Mouse (Mus musculus): ENCODE results near the gene Rbm47.
A peak's percentile ranks its signal among the peaks of the same experiment; 100 is the strongest.

The Rbm47 gene

GRCm38 (mm10) chr5:66156431-66156962 lies 16.4 kb downstream of the Rbm47 start:
- DNase-seq, result no peak

- DNase-seq, result no peak
These were observed 18.3 kb downstream of the Rbm47 start for GRCm38 (mm10) chr5:66154616-66155015.

GRCm38 (mm10) chr5:66153486-66153885 lies 19.4 kb downstream of the Rbm47 start:
- no peak for DNase-seq

GRCm38 (mm10) chr5:66151301-66152188 lies 21.4 kb downstream of the Rbm47 start:
- DNase-seq, result no peak

- no peak for DNase-seq
These were observed 22.1 kb downstream of the Rbm47 start for GRCm38 (mm10) chr5:66150706-66151300.

GRCm38 (mm10) chr5:66150106-66150705 lies 22.7 kb downstream of the Rbm47 start:
- DNase-seq, result no peak

- no peak for DNase-seq
These were observed 23.3 kb downstream of the Rbm47 start for GRCm38 (mm10) chr5:66149571-66149970.

- no peak for DNase-seq
These were observed 23.8 kb downstream of the Rbm47 start for GRCm38 (mm10) chr5:66149111-66149510.

- no peak for DNase-seq
These were observed 25.6 kb downstream of the Rbm47 start for GRCm38 (mm10) chr5:66147313-66147712.

- DNase-seq, result no peak
These were observed 27.3 kb downstream of the Rbm47 start for GRCm38 (mm10) chr5:66145583-66145982.

- no peak for DNase-seq
These were observed 29.6 kb downstream of the Rbm47 start for GRCm38 (mm10) chr5:66143093-66144032.

GRCm38 (mm10) chr5:66141474-66141873 lies 31.4 kb downstream of the Rbm47 start:
- DNase-seq, result no peak

- DNase-seq, result no peak
These were observed 33.2 kb downstream of the Rbm47 start for GRCm38 (mm10) chr5:66139634-66140295.

- DNase-seq, result no peak
These were observed 33.7 kb downstream of the Rbm47 start for GRCm38 (mm10) chr5:66139171-66139570.

- peak; percentile 59 for DNase-seq
These were observed 34.3 kb downstream of the Rbm47 start for GRCm38 (mm10) chr5:66138597-66138996.

- DNase-seq, result peak; percentile 34
These were observed 35.7 kb downstream of the Rbm47 start for GRCm38 (mm10) chr5:66137250-66137649.

- no peak for DNase-seq
These were observed 37.1 kb downstream of the Rbm47 start for GRCm38 (mm10) chr5:66135853-66136210.

GRCm38 (mm10) chr5:66135161-66135852 lies 37.6 kb downstream of the Rbm47 start:
- DNase-seq, result no peak

GRCm38 (mm10) chr5:66134578-66134977 lies 38.3 kb downstream of the Rbm47 start:
- DNase-seq, result no peak

- no peak for DNase-seq
These were observed 44.0 kb downstream of the Rbm47 start for GRCm38 (mm10) chr5:66128948-66129347.

GRCm38 (mm10) chr5:66125418-66125817 lies 47.5 kb downstream of the Rbm47 start:
- no peak for DNase-seq
